Mouse (Mus musculus) neural tube, embryonic 10.5 days (tissue): ENCODE results near the gene Traf3ip3.

Source experiments
- DNase-seq: peaks from one replicate; pipeline ENCODE4 v3.0.0-alpha.2; 2017; ENCODE audit warnings: low spot score; ENCODE audit errors: extremely low spot score

The Traf3ip3 gene

DNA sequence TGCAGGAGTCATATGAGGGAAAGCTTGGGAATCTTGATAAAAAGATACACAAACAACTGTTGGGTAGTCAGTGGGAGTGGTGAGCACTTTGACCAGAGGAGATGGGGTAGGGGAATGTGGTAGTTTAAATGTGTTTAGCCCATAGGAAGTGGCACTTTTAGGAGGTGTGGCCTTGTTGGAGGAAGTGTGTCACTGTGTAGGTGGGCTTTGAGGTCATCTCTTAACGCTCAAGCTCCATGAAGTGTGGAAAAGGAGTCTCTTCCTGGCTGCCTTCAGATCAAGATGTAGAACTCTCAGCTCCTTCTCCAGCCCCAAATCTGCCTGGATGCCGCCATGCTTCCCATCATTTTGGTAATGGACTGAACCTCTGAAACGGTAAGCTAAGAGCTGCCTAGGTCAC lies 6.0 kb upstream of the Traf3ip3 start, which contains the start of gene Lamb3:
Gene Lamb3, plus strand, starts transcription at position 197 of the 400 bp plus-strand sequence.
- DNase-seq = no peak

DNA sequence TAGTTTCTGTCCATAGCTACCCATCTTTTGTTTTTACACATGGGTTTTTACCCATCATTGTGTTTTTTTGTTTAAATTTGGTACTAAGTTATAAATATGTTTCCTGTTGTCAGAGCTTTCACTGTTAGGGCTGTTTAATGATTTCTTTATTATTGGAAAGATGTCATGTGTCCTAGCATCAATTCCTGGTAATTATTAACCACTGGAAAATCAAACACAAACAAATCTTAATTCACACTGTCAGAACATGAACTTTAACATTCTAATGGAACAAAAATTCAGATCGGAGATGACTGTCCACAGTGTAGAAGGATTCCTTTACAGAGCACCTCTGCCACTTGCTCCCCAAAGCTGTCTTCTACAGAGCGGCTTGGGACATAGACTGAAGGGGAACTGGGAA lies 3.9 kb upstream of the Traf3ip3 start:
- DNase-seq = no peak

DNA sequence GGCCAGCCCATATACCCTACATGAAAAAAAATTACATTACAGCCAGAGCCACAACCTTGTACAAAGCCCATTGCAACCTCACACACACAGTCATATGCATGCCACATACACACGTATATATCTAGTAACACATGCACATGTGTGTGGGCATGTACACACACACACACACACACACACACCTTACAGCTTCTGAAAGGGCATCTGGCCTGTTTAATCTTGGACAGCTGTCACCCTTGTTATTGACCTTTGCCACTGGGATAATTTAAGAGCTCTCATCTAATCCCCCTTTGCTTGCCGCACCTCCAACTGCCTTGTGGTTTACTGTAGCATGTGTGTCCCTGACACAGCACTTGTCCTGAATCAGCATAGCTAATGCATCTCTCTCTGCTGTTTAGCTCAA lies 2.3 kb upstream of the Traf3ip3 start:
- DNase-seq = no peak

- no peak for DNase-seq
Measured at GRCm38 (mm10) chr1:193200640-193201382, 692 bp downstream of the Traf3ip3 start.

GRCm38 (mm10) chr1:193198312-193198711 lies 3.2 kb downstream of the Traf3ip3 start:
- DNase-seq = no peak

DNA sequence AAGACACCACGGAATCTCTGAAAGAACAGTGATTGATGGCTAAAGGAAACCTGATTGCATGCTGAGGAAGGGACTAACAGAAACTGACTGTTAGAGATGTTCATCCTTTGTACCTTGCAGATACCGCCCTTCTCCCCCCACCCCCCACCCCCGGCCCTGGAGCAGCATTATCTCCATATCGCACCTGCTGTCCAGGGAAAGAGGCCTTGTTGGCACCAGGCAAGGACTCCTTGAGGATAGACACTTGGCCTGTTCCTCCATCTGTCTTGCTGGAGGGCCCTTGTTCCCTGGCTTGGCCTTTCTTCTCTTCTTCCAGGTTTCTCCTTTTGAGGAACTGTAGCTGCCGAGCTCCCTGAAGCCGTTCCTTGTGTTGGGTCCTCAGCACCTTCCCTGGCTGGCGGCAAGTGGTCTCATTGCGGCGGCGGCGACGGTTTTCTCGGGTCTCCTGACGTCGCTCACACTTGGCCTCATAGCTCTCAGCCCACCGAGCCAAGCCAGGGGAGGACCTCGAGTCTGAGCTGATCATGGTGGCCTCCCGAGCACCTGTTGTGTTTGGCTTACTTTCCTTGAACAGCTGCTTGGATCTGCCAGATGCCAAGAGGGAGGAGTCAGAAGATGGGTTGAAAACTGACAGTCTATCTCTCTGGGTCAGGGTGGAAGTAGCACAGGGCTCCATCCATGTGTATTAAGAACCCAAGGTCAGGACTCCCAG lies 3.9 kb downstream of the Traf3ip3 start:
- no peak for DNase-seq

- no peak for DNase-seq
Measured at GRCm38 (mm10) chr1:193195169-193195810, 6.2 kb downstream of the Traf3ip3 start.

GRCm38 (mm10) chr1:193194416-193195140 lies 6.9 kb downstream of the Traf3ip3 start:
- DNase-seq = no peak

- no peak for DNase-seq
Measured at GRCm38 (mm10) chr1:193191675-193192283, 9.7 kb downstream of the Traf3ip3 start.

DNA sequence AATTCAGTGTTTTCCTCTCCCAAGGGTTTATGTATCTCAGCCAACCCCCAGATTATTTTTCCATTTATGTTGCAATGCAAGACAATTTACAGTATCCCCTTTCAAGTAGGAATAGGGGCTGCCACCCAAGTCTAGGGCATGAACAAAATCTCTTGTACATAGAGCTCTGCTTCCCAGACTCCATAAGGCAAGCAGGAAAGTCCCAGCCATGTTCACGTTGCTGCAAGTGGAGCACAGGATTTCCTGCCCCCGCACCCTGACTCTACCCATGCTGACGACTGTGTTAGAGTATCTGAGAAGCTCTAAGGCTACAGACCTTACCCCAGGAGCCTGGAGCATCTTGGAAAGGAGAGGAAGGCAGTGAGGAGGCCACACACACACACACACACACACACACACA lies 11.7 kb downstream of the Traf3ip3 start:
- DNase-seq = no peak

- DNase-seq = peak; percentile 26
Measured at GRCm38 (mm10) chr1:193189151-193189621, 12.3 kb downstream of the Traf3ip3 start.

DNA sequence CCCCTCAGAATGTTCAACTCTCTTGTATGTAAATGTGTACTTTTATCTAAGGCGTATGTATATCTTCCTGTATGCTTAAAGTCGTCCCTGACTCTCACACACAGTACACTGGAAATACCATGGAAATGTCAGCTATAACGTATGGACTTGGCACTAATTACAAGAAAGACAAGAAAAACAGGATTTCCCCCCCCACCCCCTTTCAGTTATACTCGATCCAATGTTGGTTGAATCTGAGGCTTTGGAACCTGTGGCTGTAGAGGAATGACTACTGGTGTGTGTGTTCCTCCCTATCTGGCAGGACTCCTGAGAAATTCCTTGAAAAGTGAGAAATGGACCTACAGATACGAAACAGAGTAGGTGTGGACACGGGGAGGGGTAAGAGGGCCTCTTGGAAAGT lies 13.2 kb downstream of the Traf3ip3 start:
- DNase-seq = no peak

- DNase-seq = no peak
Measured at GRCm38 (mm10) chr1:193181104-193181503, 20.4 kb downstream of the Traf3ip3 start.

DNA sequence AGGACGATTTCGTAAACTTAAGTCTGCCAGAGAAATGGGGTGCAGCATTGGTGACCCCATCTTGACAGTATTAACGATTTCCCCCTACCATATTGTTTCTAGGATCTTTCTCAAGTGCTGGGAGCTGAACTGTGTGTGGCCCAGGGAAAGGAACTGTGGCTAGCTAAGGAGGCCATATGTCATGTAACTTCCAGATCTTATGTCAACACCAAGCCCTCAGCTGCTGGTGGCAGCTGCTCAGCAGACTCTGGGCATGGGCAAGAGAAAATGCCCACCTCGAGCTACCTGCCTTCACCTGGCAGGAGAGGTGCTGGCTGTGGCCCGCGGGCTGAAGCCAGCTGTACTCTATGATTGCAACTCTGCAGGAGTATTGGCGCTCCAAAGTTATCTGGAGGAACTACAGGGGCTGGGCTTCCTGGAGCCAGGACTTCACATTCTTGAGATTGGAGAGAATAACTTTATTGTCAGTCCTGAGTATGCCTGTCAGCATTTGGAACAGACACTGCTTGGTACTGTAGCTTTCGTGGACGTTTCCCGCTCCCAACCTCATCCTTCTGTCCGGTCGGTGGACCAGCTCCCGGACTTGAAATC lies 27.3 kb downstream of the Traf3ip3 start:
- no peak for DNase-seq

- no peak for DNase-seq
Measured at GRCm38 (mm10) chr1:193173810-193174129, 27.7 kb downstream of the Traf3ip3 start.

GRCm38 (mm10) chr1:193172991-193173809 lies 28.3 kb downstream of the Traf3ip3 start:
- DNase-seq = peak; percentile 96

DNA sequence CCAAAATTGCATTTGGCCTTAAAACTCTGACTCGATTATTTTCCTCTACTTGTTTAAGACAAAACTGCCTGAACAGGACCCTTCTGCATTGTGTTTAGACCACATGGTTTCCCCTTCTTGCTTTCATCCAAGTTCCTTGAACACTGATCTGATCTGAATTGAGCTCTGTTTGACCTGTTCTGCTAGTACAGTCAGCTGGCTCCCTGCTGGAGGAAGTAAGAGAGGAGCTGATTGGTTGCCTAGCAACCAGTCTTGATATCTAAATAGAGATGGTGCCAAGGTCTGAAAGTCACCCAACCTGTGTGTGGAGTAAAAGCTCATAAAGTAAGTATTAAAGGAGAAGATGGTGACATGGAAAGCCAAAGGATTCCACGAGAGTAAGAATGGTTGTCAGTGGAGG lies 31.6 kb downstream of the Traf3ip3 start:
- DNase-seq = no peak

DNA sequence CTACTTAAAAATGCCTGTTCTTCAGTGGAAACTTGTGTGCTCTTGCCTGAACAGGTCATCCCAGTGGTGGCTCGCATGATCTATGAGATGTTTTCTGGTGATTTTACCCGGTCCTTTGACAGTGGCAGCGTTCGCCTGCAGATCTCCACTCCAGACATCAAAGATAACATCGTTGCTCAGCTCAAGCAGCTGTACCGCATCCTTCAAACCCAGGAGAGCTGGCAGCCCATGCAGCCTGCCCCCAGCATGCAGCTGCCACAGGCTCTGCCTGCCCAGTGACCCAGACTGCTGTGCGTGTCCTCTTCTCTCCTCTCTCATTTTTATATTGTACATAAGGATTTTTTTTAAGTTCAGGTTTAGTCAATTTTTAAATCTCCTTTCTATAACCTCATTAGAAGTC lies 32.3 kb downstream of the Traf3ip3 start:
- DNase-seq = no peak

DNA sequence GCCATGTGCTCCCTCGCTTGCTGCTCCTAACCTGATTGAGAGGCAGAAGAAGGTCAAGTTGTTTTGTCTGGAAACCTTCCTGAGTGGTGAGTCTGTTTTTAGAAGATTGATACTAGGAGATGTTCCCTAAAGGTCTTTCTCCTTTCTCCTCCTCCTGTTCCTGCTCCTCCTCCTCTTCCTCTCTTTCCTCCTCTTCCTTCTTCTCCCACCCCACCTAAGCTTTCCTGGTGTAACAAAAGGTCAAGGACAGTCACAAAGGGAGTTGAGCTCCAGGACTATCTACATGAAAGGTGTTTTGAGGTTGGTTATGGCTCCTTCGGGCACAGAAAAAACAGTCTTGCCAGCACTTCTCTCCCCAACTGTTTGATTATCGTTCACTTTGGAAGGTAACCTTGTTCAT lies 33.8 kb downstream of the Traf3ip3 start, which contains the start of gene A130010J15Rik:
Gene A130010J15Rik, plus strand, starts transcription at position 301 of the 400 bp plus-strand sequence.
- no peak for DNase-seq
